Mouse (Mus musculus) embryonic facial prominence, embryonic 11.5 days (tissue): ENCODE measurements around the gene Abca12. TPM values are rescaled to one million over a fixed set of nuclear protein-coding genes. Genes with fewer than 3 reads are reported as not detected.

Source experiments
- ATAC-seq: fragments of 200-750 bp; cut with Nextera tagmentation; replicated peaks from 2 replicates; pipeline ENCODE4 v1.8.0; 2017; ENCODE audit warnings: low read depth; ENCODE audit not compliant: insufficient number of reproducible peaks, low FRiP score, low TSS enrichment
- DNase-seq: peaks from one replicate; pipeline ENCODE4 v3.0.0-alpha.2; 2015; ENCODE audit warnings: low spot score
- H3K27ac ChIP-seq: fragments of 300-500 bp; sonication (generic); replicated peaks from 2 replicates; pipeline ENCODE4 v1.5.1; 2014; ENCODE audit warnings: mild to moderate bottlenecking, low read depth, low read length, control low read depth
- H3K27me3 ChIP-seq: fragments of 300-500 bp; sonication (generic); 2 replicates; pipeline ENCODE4 v1.6.1; 2014; ENCODE audit warnings: mild to moderate bottlenecking, low read length, moderate library complexity, mixed read lengths; ENCODE audit not compliant: control insufficient read depth, insufficient read depth
- H3K36me3 ChIP-seq: fragments of 300-500 bp; sonication (generic); replicated peaks from 2 replicates; pipeline ENCODE4 v1.6.1; 2014; ENCODE audit warnings: low read depth, mild to moderate bottlenecking, low read length, moderate library complexity, mixed read lengths; ENCODE audit not compliant: control insufficient read depth, insufficient read depth
- H3K4me1 ChIP-seq: fragments of 300-500 bp; sonication (generic); 2 replicates; pipeline ENCODE4 v1.6.1; 2014; ENCODE audit warnings: low read length, mixed read lengths; ENCODE audit not compliant: control insufficient read depth, insufficient read depth
- H3K4me2 ChIP-seq: fragments of 300-500 bp; sonication (generic); 2 replicates; pipeline ENCODE4 v1.6.1; 2014; ENCODE audit warnings: low read depth, mild to moderate bottlenecking, control low read depth, low read length, moderate library complexity
- H3K4me3 ChIP-seq: fragments of 300-500 bp; sonication (generic); 2 replicates; pipeline ENCODE4 v1.5.1; 2014; ENCODE audit warnings: low read depth, low read length, control low read depth
- H3K9ac ChIP-seq: fragments of 300-500 bp; sonication (generic); replicated peaks from 2 replicates; pipeline ENCODE4 v1.6.1; 2014; ENCODE audit warnings: mild to moderate bottlenecking, control low read depth, low read length
- H3K9me3 ChIP-seq: fragments of 300-500 bp; sonication (generic); replicated peaks from 2 replicates; pipeline ENCODE4 v1.6.1; 2016; ENCODE audit warnings: mild to moderate bottlenecking, low read length, inconsistent platforms, mixed read lengths; ENCODE audit not compliant: control insufficient read depth
- WGBS: fragments of 180-500 bp; shearing (Covaris S2); extraction: QIAGEN DNeasy Blood & Tissue Kit; methylation state at CpG from one replicate; pipeline ENCODE4 v1.1.7; 2014; 5-methylcytosine and 5-hydroxymethylcytosine counted together
- polyA plus RNA-seq: library from polyadenylated mRNA; unstranded; fragments of >200 nt; fragmentation: Nextera tagmentation; extraction: Ambion mirVana; gene quantifications from 2 replicates; pipeline ENCODE4 v1.2.1, GENCODE M21; 2014

Abca12 gene
- polyA plus RNA-seq, 1 experiment from 2014 or later, result not detected

DNA sequence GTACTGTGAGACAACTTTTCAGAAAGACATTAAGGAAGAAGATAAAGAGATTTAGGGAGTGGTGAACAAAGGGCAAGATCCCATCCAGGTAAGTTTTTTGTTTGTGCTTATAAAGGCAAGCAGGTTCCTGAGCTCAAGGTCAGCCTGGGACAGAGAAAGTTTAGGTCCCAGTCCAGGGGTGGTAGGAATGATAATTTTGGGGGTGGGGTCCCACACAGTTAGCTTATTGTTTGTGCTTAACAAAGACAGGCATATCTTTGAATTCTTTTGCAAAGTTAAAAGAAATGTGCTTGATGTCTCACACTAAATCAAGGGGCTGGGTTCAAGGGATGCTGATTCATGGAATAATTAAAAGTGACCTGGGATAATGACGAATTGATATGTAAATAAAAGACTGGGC lies 173.3 kb downstream of the Abca12 start:
- Histone ChIP-seq H3K9me3 (no peaks in the 10 kb centered on the region), H3K27ac (no peak overlapping the region), H3K9ac (no peak overlapping the region), H3K4me3 (no peak overlapping the region), H3K27me3 (no peaks in the 10 kb centered on the region), H3K4me1 (no peaks in the 10 kb centered on the region), H3K4me2 (no peak overlapping the region), H3K36me3 (no peaks in the 10 kb centered on the region)
- ATAC-seq (no peak), DNase-seq (no peak)
- WGBS, result 80% methylated on average over 1 of the region's 1 CpGs

DNA sequence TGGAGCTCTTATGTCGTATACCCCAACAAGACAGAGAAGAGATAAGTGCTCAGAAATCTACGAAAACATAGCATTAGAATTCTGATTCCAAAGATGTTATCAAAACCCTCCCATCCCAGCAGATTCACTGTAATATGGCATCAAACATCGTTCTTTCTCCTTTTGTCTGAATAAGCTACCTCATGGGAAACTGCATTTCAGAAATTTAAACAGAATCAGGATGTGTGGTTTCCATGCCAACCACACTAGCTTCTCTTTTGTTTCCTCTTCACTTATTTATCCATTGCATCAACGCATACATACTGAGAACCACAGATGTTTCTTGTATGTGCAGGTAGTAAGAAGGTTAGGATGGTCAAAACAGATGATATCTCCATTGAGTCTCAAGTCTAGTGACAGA lies 175.1 kb downstream of the Abca12 start:
- WGBS, result 87% methylated on average over 4 of the region's 4 CpGs

DNA sequence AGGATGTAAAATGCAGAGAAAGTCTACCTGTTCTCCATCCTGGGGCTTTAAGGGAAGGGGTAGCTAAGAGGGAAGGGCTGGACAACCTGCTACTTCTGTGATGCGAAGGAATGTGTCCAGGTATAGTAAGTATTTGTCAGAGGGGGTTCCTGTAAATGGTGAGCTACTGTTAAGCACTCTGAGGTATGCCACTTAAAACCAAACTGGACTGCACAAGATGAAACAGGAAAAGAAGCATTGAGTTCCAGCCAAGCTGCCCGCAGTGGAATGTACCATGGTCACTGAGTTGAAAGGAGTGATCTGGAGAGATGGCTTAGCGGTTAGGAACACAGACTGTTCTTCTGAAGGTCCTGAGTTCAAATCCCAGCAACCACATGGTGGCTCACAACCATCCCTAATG lies 179.4 kb downstream of the Abca12 start:
- WGBS, result 75% methylated on average over 3 of the region's 3 CpGs
- Histone ChIP-seq H3K9ac (no peak overlapping the region), H3K4me3 (no peak overlapping the region), H3K27me3 (no peaks in the 10 kb centered on the region), H3K27ac (no peak overlapping the region), H3K36me3 (no peaks in the 10 kb centered on the region), H3K9me3 (no peaks in the 10 kb centered on the region), H3K4me1 (no peaks in the 10 kb centered on the region), H3K4me2 (no peak overlapping the region)
- ATAC-seq (no peak), DNase-seq (no peak)

More for the DNA sequence above, 175.1 kb downstream of the Abca12 start:
- DNase-seq (no peak), ATAC-seq (no peak)
- H3K4me2 ChIP-seq, result no peak overlapping the region
- no peaks in the 10 kb centered on the region for H3K36me3 ChIP-seq
- no peaks in the 10 kb centered on the region for H3K9me3 ChIP-seq
- no peak overlapping the region for H3K9ac ChIP-seq
- H3K4me3 ChIP-seq, result no peak overlapping the region
- H3K27ac ChIP-seq, result no peak overlapping the region
- H3K4me1 ChIP-seq, result no peaks in the 10 kb centered on the region
- no peaks in the 10 kb centered on the region for H3K27me3 ChIP-seq

DNA sequence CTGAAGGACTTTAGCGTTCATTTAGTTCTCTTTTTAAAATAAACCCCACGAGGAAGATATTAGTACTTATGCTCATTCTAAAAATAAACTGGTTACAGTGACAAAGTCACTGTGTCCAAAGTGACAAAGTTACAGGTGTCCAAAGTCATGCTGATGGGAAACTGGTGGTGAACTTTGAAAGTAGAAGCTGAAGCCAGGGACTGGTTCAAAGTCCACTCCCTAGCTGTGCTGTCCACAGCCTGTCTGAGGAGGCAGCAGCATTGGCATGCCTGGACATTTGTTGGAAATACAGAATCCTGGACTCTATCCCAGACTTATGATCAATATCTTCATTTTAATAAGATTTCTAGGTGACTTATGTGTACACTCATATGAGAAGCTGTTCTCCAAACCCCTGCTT lies 183.5 kb downstream of the Abca12 start:
- DNase-seq (no peak), ATAC-seq (no peak)
- Histone ChIP-seq H3K27ac (no peak overlapping the region), H3K27me3 (no peaks in the 10 kb centered on the region), H3K9me3 (no peaks in the 10 kb centered on the region), H3K36me3 (no peaks in the 10 kb centered on the region), H3K4me1 (no peaks in the 10 kb centered on the region), H3K4me2 (no peak overlapping the region), H3K4me3 (no peak overlapping the region), H3K9ac (no peak overlapping the region)
- 67% methylated on average over 2 of the region's 2 CpGs for WGBS

DNA sequence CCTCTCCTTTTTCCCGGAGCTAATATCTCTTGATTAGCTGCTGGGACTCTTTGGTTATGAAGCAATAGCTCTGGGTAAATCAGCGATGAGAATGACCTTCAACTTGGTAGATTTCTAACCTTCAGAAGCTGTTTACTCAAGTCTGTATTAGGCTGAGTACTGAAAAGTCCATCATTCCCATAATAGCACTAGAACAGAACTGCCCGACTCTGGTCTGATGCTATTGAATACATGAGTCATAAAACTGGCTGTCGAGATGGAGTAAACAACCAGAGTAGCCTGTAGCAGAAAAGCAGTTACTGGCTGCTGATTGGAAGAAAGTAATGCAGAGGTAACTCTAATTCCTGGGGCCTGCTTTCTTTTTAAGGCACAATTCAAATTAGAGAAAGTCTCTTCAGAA lies 211.1 kb downstream of the Abca12 start:
- no peaks in the 10 kb centered on the region for H3K36me3 ChIP-seq
- no peak overlapping the region for H3K4me3 ChIP-seq
- whole genome bisulfite sequencing, result 85% methylated on average over 4 of the region's 4 CpGs
- no peaks in the 10 kb centered on the region for H3K4me1 ChIP-seq
- no peak overlapping the region for H3K27ac ChIP-seq
- H3K4me2 ChIP-seq, result no peak overlapping the region
- H3K9ac ChIP-seq, result no peak overlapping the region
- DNase-seq (no peak), ATAC-seq (no peak)
- no peaks in the 10 kb centered on the region for H3K9me3 ChIP-seq
- H3K27me3 ChIP-seq, result no peaks in the 10 kb centered on the region

DNA sequence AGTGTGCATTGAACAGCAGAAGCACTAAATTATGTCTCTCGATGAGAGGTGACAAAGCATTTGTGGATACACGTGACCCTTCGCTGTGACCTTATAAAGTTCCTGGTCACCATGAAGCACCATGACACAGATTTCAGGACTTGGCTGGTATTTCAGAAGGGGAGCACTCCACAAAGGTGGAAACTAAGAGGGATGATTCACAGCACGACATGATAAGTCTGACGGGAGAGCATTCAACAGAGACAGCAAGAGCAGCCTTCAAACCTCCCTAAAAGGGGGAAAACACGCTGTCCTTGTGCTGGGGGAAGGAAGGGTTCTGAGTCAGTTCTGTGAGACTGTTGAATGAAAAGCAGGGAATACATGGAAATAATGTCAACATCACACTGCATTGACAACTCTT lies 218.5 kb downstream of the Abca12 start:
- Histone ChIP-seq H3K27me3 (no peaks in the 10 kb centered on the region), H3K4me2 (no peak overlapping the region), H3K9ac (no peak overlapping the region), H3K36me3 (no peaks in the 10 kb centered on the region), H3K4me3 (no peak overlapping the region), H3K9me3 (no peaks in the 10 kb centered on the region), H3K4me1 (no peaks in the 10 kb centered on the region), H3K27ac (no peak overlapping the region)
- 88% methylated on average over 6 of the region's 6 CpGs for WGBS
- ATAC-seq, result no peak
- no peak for DNase-seq

DNA sequence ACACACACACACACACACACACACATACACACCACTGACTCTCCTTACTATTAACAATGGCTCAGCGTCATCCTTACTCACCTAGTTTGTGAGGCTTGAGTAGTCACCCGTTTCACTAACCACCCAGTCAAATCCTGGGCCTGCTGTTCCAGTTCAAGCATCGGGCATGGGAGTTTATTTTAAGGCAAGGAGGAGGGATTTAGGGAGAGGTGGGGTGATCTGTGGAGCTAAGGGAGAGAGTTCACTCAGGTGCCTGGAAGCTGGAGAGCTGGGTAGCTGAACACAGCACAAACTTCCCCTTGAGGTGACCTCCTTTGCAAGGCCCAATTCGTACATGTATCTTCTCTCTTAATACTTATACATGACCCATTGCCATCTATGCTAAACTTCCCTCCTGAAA lies 219.4 kb downstream of the Abca12 start:
- H3K27me3 ChIP-seq, result no peaks in the 10 kb centered on the region
- H3K4me1 ChIP-seq, result no peaks in the 10 kb centered on the region
- no peak overlapping the region for H3K4me3 ChIP-seq
- H3K4me2 ChIP-seq, result no peak overlapping the region
- H3K9me3 ChIP-seq, result no peaks in the 10 kb centered on the region
- no peak overlapping the region for H3K9ac ChIP-seq
- DNase-seq (no peak), ATAC-seq (no peak)
- no peak overlapping the region for H3K27ac ChIP-seq
- no peaks in the 10 kb centered on the region for H3K36me3 ChIP-seq
- 77% methylated on average over 4 of the region's 4 CpGs for WGBS

DNA sequence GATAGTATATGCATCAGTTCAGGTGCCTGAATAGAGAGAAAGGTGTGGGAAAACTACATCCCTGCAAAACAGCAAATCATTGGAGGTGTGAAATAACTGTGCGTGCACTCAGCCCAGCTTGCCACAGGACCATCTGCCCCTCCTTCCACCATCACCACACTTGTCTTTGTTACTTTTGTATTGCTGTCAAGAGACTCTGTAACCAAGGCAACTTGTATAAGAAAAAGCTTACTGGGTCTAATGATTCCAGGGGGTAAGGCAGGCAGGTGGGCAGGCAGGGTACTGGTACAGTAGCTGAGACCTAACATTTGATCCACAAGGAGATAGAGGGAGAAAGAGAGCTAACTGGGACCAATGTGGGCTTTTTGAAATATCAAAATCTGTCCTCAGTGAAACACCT lies 220.8 kb downstream of the Abca12 start:
- Histone ChIP-seq H3K36me3 (no peaks in the 10 kb centered on the region), H3K4me2 (no peak overlapping the region), H3K9ac (no peak overlapping the region), H3K4me3 (no peak overlapping the region), H3K27ac (no peak overlapping the region), H3K9me3 (no peaks in the 10 kb centered on the region), H3K27me3 (no peaks in the 10 kb centered on the region), H3K4me1 (no peaks in the 10 kb centered on the region)
- ATAC-seq (no peak), DNase-seq (no peak)
- WGBS, result 86% methylated on average over 1 of the region's 1 CpGs
